Mouse (Mus musculus) kidney, embryonic 16.5 days (tissue): ENCODE results near the gene 4930442H23Rik. TPM values are rescaled to one million over a fixed set of nuclear protein-coding genes. Genes with fewer than 3 reads are reported as not detected.

Experiments used
- ATAC-seq: fragments of 200-750 bp; cut with Nextera tagmentation; 2 replicates; pipeline ENCODE4 v1.8.0; 2017; ENCODE audit warnings: moderate TSS enrichment; ENCODE audit not compliant: low FRiP score, low TSS enrichment
- H3K27ac ChIP-seq: fragments of 300-500 bp; sonication (generic); 2 replicates; pipeline ENCODE4 v1.5.1; 2014; ENCODE audit warnings: low read length
- H3K27me3 ChIP-seq: fragments of 300-500 bp; sonication (generic); 2 replicates; pipeline ENCODE4 v1.6.1; 2014; ENCODE audit warnings: low read length, control low read depth, mixed read lengths; ENCODE audit not compliant: insufficient read depth
- H3K36me3 ChIP-seq: fragments of 300-500 bp; sonication (generic); 2 replicates; pipeline ENCODE4 v1.6.1; 2014; ENCODE audit warnings: low read length, control low read depth, mixed read lengths; ENCODE audit not compliant: insufficient read depth
- H3K4me1 ChIP-seq: fragments of 300-500 bp; sonication (generic); 2 replicates; pipeline ENCODE4 v1.6.1; 2014; ENCODE audit warnings: low read length, control low read depth, mixed read lengths; ENCODE audit not compliant: insufficient read depth
- H3K4me2 ChIP-seq: fragments of 300-500 bp; sonication (generic); replicated peaks from 2 replicates; pipeline ENCODE4 v1.6.1; 2014; ENCODE audit warnings: low read depth, low read length
- H3K4me3 ChIP-seq: fragments of 300-500 bp; sonication (generic); 2 replicates; pipeline ENCODE4 v1.5.1; 2014; ENCODE audit warnings: mild to moderate bottlenecking, low read length
- H3K9ac ChIP-seq: fragments of 300-500 bp; sonication (generic); replicated peaks from 2 replicates; pipeline ENCODE4 v1.6.1; 2014; ENCODE audit warnings: low read length
- H3K9me3 ChIP-seq: fragments of 300-500 bp; sonication (generic); 2 replicates; pipeline ENCODE4 v1.6.1; 2016; ENCODE audit warnings: low read length, control low read depth
- WGBS: fragments of 180-500 bp; shearing (Covaris S2); extraction: QIAGEN DNeasy Blood & Tissue Kit; methylation state at CpG from one replicate; pipeline ENCODE4 v1.1.7; 2014; 5-methylcytosine and 5-hydroxymethylcytosine counted together
- polyA plus RNA-seq: library from polyadenylated mRNA; unstranded; fragments of >200 nt; fragmentation: Nextera tagmentation; extraction: Ambion mirVana; gene quantifications from 2 replicates; pipeline ENCODE4 v1.2.1, GENCODE M21; 2015

Gene 4930442H23Rik
- polyA plus RNA-seq, 1 experiment from 2014 or later = not detected

- peaks cover 37% of the 10 kb centered on the region for H3K4me1 ChIP-seq
- ATAC-seq = no peak
- 44% methylated on average over 10 of the region's 10 CpGs for WGBS
Observed at GRCm38 (mm10) chr10:81140717-81141454, 42.8 kb downstream of the 4930442H23Rik start.

DNA sequence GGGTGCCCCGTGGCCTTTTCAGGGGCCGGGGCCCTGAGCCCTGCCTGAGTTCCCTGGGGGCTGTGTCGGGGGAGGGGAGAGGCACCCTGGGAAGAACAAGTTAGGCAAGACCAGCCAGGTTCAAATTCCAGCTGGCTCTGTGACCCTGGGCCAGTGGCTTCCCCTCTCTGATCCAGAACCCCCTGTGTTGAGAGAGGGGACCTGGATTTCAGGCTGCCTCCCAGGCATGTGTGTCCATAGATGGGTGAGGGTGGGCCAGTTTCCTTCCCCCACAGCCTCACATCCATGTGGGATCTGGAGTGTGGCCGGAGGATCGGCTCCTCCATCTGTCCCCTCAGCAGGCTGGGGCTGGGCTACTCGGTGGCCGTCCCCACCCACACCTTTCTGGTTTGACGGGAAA, 43.6 kb downstream of the 4930442H23Rik start:
- peaks cover 45% of the 10 kb centered on the region for H3K4me1 ChIP-seq
- peak overlapping the region; percentile 89 for H3K4me2 ChIP-seq
- no peak for ATAC-seq
- H3K36me3 ChIP-seq = peaks cover 21% of the 10 kb centered on the region
- 49% methylated on average over 8 of the region's 8 CpGs for WGBS
- H3K27ac ChIP-seq = peak overlapping the region; percentile 52; the same call in 1 of the 2 replicates
- peak overlapping the region; percentile 77 for H3K4me3 ChIP-seq
- no peaks in the 10 kb centered on the region for H3K9me3 ChIP-seq
- H3K27me3 ChIP-seq = no peaks in the 10 kb centered on the region
- H3K9ac ChIP-seq = peak overlapping the region; percentile 12

More at GRCm38 (mm10) chr10:81140717-81141454, 42.8 kb downstream of the 4930442H23Rik start:
- H3K4me2 ChIP-seq = peak overlapping the region; percentile 89
- peak overlapping the region; percentile 39; the same call in 1 of the 2 replicates for H3K27ac ChIP-seq
- peak overlapping the region; percentile 77 for H3K4me3 ChIP-seq
- peak overlapping the region; percentile 12 for H3K9ac ChIP-seq
- H3K9me3 ChIP-seq = no peaks in the 10 kb centered on the region
- H3K36me3 ChIP-seq = peaks cover 29% of the 10 kb centered on the region
- H3K27me3 ChIP-seq = no peaks in the 10 kb centered on the region

- 58% methylated on average over 4 of the region's 4 CpGs for WGBS
- Histone ChIP-seq H3K4me3 (peak overlapping the region; percentile 77), H3K4me2 (peak overlapping the region; percentile 89), H3K9ac (peak overlapping the region; percentile 91; the same call in 1 of the 2 replicates), H3K9me3 (no peaks in the 10 kb centered on the region), H3K27ac (peak overlapping the region; percentile 52; the same call in 1 of the 2 replicates), H3K4me1 (peaks cover 47% of the 10 kb centered on the region), H3K27me3 (no peaks in the 10 kb centered on the region), H3K36me3 (peaks cover 16% of the 10 kb centered on the region)
- ATAC-seq = no peak
Observed at GRCm38 (mm10) chr10:81139529-81139846, 44.2 kb downstream of the 4930442H23Rik start.

GRCm38 (mm10) chr10:81138821-81139528, 44.7 kb downstream of the 4930442H23Rik start:
- peak overlapping the region; percentile 89 for H3K4me2 ChIP-seq
- 55% methylated on average over 11 of the region's 11 CpGs for WGBS
- H3K9ac ChIP-seq = peak overlapping the region; percentile 91
- peaks cover 52% of the 10 kb centered on the region for H3K4me1 ChIP-seq
- H3K27me3 ChIP-seq = no peaks in the 10 kb centered on the region
- H3K4me3 ChIP-seq = peak overlapping the region; percentile 77
- no peak for ATAC-seq
- no peaks in the 10 kb centered on the region for H3K9me3 ChIP-seq
- H3K27ac ChIP-seq = peak overlapping the region; percentile 93
- peaks cover 11% of the 10 kb centered on the region for H3K36me3 ChIP-seq

DNA sequence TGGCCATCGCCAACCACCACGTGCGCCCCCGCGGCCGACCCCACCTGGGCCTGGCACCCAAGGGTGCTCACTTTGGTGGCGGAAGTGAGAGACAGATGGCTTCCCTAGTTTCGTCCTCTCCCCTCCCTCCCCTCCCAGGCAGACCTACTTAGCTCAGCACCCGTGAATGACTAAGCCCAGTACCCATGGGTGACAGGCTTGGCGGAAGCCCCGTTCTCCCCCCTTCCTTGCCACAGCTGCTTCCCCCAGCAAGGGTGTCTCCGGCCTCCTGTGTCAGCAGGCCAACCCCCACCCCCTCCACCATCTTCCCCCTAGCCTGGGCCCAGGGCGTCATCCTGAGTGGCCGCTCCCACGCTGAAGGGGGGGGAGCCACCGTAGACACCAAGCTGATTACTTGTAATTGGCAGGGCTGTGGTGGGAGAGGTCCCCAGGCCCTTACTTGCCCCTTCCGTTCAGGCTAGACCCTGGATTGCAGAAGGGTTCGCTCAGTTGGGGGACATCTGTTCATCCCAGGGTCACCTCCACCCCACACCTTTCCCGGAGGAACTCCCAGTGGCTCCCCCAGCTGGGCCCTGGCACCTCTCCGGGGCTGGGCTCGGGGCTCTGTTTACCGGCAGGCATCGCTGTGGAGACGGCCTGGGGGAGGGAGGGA, 45.4 kb downstream of the 4930442H23Rik start:
- Histone ChIP-seq H3K27ac (peak overlapping the region; percentile 93), H3K27me3 (no peaks in the 10 kb centered on the region; the same call in 1 of the 2 replicates), H3K4me3 (peak overlapping the region; percentile 77), H3K36me3 (0 out of 2 replicates have a peak, but pooled peaks cover 4% of the 10 kb centered on the region), H3K9me3 (no peaks in the 10 kb centered on the region), H3K4me1 (peaks cover 57% of the 10 kb centered on the region), H3K4me2 (peak overlapping the region; percentile 89), H3K9ac (peak overlapping the region; percentile 91)
- no peak for ATAC-seq
- under 1% methylated on average over 18 of the region's 24 CpGs for WGBS

DNA sequence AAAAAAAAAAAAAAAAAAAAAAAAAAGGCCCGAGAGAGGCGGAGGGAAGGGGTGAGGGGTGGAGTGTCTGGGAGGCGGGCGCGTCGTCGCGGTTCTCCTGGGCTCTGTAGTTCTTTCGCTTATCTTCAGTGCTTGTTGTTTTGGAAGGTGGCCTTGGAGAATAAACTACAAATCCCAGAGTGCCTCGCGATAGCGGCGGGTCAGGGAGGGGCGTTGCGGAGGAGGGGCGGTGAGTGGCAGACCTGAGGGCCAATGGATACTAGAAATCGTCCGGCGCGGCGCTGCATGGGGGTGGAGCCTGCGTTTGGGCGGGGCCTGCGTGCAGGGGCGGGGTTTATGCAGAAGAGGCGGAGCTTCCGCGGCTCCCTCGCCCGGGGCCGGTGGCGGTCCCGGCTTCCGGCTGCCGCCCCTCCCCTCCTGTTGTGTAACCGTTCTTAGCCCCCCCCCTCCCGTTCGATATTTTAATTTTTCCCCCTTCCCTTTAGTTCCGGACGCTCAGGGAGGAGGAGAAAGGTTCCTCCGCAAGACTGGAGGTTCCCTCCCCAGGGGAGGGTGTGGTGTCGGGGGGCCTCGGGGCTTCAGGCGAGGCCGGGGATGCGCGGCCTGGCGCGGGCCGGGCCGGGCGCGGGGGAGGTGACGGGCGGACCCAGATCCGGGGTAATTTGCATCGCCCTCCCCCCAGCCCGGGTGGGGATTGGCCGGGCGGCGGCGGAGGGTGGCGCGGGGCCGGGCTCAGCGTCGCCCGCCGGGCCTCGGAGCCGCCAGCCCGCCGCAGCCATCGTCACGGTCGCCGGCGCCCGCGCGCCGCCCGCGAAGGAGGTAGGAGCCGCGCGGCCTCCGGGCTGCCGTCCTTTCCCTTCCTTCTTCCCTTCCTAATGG, 46.2 kb downstream of the 4930442H23Rik start:
- H3K27me3 ChIP-seq = no peaks in the 10 kb centered on the region; the same call in 1 of the 2 replicates
- ATAC-seq = peak; percentile 92
- H3K4me1 ChIP-seq = peaks cover 57% of the 10 kb centered on the region
- peak overlapping the region; percentile 77 for H3K4me3 ChIP-seq
- H3K36me3 ChIP-seq = no peaks in the 10 kb centered on the region
- no peaks in the 10 kb centered on the region for H3K9me3 ChIP-seq
- under 1% methylated on average over 68 of the region's 89 CpGs for WGBS
- H3K9ac ChIP-seq = peak overlapping the region; percentile 91
- H3K27ac ChIP-seq = peak overlapping the region; percentile 96
- H3K4me2 ChIP-seq = peak overlapping the region; percentile 89

- H3K27me3 ChIP-seq = no peaks in the 10 kb centered on the region; the same call in 1 of the 2 replicates
- H3K27ac ChIP-seq = peak overlapping the region; percentile 96
- peak; percentile 22 for ATAC-seq
- peak overlapping the region; percentile 77 for H3K4me3 ChIP-seq
- H3K9me3 ChIP-seq = no peaks in the 10 kb centered on the region
- no peaks in the 10 kb centered on the region for H3K36me3 ChIP-seq
- peak overlapping the region; percentile 97 for H3K9ac ChIP-seq
- peaks cover 54% of the 10 kb centered on the region for H3K4me1 ChIP-seq
- under 1% methylated on average over 37 of the region's 50 CpGs for WGBS
- H3K4me2 ChIP-seq = peak overlapping the region; percentile 86
Observed at GRCm38 (mm10) chr10:81136706-81137231, 46.9 kb downstream of the 4930442H23Rik start.

DNA sequence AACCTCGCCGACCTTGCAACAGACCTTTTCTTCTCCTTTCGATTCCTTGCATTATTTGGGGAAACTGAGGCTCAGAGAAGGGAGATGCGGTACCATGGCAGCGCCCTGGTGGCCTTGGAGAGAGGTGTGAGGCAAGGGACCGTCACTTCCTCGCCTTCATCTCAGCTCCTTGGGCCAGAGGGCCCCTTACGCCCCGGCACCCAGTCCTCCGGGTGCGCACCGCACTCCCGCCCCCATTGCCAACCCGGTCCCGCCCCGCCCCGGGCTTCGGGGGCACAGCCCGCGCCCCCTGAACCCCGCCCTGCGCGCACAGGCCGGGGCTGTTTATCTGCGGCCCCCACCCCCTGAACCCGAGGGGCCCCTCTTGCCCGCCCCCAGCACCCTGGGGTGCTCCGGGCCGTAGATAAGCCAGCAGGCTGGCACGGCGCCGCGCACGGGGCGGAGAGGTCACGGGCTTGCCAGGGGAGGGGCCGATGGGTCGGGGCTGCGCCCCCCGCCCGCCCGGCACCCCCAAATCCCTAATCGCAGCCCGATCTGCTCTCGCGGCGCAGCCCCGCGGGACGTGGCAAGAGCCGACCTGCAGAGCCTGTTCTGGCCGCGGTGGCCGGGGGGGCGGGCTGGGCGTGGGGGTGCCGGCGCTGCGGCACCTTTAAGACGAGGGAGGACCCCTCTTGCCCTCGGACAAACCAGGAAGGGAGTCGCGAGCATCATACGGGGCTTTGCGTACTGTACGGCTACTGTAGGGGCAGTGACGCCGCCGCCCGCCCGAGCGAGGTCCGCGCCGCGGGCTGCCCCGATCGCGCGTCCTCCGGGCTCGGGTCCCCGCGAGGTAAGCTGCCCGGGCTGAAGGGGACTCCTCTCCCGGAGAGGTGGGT, 47.6 kb downstream of the 4930442H23Rik start:
- H3K36me3 ChIP-seq = no peaks in the 10 kb centered on the region
- peaks cover 47% of the 10 kb centered on the region for H3K4me1 ChIP-seq
- no peaks in the 10 kb centered on the region; the same call in 1 of the 2 replicates for H3K27me3 ChIP-seq
- H3K4me3 ChIP-seq = peak overlapping the region; percentile 77
- H3K27ac ChIP-seq = peak overlapping the region; percentile 96
- ATAC-seq = peak; percentile 52
- H3K9me3 ChIP-seq = no peaks in the 10 kb centered on the region
- peak overlapping the region; percentile 97 for H3K9ac ChIP-seq
- WGBS = under 1% methylated on average over 84 of the region's 86 CpGs
- H3K4me2 ChIP-seq = peak overlapping the region; percentile 86
